Mouse (Mus musculus): Measurements from ENCODE around the gene Cubn.

Gene Cubn

DNA sequence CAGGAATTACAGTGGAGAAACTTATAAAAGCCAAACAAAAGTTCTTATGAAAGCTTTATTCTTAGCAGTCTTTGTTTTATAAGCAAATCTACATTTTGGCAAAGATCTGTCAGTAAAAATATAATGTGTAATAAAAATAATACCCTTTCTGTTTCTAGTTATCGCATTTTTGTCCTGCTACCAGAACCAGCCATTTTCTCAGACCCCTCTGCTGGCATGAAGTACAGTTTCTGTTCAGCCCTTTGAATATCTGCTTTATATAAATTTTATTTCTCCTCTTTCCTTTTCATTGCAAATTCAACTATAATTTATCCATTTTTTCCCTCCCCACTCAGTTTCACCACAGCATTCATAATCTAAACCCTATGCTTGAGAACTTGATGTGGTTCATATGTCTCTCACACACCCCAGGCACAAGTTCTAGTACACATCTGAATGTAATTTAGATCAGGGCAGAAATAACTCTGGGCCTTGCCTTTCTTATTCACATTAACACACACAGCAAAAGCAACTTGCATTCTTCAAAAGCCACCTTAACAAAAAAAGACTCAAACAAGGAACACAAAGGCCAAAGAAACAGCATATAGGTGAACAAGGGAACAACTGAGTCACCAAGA is 139.4 kb downstream of the Cubn start:
- DNase-seq (ENCODE audit: low spot score): no peak

DNA sequence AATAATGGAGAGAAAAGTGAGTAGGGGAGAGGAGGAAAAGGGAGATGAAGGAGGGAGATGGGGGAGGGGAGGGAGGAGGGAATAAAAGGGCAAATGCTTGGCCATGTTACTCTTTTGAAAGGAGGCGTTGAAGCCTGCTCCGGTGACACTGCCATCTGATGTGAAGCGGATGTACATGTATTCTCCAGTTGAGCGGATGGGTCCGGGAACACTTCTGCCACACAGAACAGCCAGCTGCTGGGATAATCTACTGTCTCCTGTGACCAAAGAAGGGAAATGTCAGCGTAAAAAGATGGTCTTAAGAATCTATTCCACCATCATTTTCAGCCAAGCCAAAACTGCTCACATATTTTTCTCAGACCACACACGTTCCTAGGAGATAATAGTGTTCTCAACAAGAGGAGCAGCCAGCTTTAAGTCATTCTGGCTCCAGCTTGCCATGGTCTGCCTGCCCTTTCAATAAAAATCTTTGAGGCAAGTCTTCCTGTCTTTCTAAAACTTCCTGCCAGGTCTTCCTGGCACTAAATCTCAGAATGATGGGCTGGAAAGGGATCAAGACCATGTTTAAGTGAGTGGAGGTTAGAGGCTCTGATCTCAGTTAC is 149.2 kb downstream of the Cubn start:
- DNase-seq (ENCODE audit: low spot score): no peak

DNA sequence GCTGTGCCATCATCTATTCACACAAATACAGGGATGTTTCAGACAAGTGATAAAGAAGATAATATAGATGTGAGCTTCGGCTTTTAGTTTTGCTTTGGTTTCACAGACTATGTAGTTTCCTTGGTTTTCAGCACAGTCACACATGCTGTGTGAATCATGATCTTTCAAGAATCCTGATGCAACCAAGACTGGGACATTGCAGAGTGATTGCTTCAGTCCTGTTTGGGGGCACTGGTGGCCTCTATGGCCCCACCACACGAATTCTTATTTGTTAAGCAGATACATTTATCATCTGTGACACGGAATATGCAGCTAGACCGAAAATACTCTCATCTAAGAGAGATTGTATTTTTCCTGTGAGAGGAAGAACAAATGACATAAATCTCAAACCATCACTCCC is 156.2 kb downstream of the Cubn start:
- no peak for DNase-seq (ENCODE audit: low spot score)

DNA sequence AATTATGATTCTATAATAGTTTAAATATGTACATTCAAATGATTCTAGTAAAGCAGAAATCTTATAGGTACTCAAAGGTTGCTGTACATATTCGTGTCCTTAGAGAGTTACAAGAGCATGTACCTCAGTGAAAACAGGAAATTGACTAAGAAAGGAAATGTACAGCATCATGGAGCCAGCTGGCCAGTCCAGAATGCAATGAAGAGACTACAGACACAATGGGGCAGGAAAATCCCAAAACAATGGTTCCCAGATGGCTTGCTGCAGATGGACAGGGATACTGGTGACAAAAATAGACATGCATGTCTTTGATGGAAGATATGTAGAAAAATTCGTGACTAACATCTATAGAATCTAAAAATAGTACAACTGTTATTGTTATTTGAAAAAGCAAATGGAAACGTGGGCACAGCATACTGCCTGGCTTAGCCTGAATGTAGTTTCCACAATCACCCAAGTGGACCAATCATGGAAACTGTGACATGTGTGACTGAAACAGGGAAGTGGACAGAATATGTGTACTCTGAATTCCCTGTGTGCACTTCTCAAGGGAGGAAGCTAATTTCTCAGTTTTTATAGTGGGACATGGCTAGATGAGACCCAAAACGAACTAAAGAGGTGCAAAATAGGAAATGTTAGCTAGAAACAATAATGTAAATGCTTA is 161.7 kb downstream of the Cubn start:
- DNase-seq (ENCODE audit: low spot score): no peak

DNA sequence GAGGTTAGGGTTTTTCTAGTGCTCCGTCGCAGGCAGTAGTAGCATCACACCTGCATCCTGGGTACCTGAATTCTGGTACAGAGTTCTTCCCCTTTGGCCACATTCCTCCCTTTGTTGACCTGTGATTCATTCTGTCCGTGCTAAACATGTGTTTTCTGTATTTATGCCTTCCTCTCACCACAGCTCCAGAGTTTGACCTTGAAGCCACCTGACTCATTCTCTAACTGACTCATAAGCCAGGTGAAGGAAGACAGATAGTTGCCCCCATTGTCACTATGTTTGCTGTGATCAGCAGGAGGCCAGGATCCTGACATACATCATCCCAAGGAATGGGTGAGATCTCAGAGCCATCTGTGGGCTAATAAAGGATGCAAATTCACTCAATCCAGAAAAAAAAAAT is 188.2 kb downstream of the Cubn start:
- no peak for DNase-seq (ENCODE audit: low spot score)

DNA sequence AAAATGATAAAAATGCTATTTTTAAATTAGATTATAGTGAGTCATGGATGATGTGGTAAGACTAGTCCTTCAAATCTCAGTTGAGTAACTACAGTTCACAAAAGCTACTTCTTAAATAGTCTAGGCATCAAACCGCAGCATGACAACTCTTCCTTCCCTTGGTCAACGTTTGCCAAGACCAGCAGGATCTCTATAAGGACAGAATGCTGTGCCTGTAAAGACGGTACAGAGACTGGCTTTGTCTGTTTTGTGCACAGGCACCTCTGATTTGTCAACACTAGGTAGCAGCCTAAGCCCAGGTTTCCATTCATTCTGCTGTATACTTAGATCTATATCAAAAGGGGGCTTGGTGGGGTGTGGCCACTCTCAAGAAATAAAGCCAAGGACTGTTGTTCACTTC is 192.6 kb downstream of the Cubn start:
- DNase-seq (ENCODE audit: low spot score): no peak

DNA sequence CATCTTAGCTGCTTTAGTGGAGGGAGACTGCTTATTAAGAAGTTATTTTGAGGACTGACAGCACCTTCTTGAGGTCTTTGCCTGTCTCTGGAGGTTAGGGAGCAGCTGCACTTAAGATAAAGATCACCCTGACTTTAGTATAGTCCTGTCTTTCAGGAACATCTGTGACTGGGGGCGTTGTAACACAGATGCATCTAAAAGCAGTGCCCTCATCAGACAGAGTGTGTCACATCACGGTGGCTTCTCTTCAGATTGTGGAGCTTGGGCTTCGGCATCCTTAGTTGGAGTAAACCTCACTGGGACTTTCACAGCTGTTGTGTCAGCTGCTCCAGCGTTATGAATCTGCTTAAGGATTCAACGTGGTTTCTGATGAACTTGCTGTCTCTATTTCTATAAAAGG is 193.9 kb downstream of the Cubn start:
- no peak for DNase-seq (ENCODE audit: low spot score)

DNA sequence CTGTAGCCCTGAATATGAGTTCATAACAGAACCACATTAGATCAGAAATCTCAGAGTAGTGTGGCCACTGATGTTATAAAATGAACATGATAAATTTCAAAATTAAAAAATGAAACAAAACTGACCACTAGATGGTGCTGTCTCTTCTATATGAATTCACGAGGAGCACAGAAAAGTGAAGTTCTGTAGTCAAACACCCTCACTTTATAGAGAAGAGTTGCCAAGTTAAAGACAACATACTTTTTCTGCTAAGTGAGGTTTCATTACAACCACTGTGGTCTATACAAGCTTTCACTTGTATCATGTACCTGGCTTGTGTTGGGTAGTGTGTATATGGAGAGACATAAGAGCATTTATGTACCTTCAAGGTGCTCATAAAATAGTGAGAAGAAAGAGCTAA is 201.0 kb downstream of the Cubn start:
- no peak for DNase-seq (ENCODE audit: low spot score)

DNA sequence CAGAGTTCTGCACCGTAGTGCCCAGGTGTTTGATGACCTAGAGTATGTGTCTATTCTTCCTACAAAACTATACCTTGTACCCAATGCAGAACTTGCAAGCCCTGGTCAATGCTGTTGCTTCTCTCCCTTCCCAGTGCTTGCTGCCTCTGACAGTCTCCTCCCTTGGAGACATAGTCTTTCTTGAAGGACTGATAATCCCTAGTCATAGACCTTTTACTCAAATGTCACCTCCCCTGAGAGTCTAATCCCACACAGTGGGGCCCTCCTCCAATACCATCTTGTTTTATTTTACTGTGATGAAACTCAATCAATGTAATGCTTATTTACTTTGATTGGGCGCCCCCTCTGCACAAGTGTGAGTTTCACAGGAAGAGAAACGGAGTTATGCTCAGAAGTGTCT is 201.5 kb downstream of the Cubn start:
- no peak for DNase-seq (ENCODE audit: low spot score)

DNA sequence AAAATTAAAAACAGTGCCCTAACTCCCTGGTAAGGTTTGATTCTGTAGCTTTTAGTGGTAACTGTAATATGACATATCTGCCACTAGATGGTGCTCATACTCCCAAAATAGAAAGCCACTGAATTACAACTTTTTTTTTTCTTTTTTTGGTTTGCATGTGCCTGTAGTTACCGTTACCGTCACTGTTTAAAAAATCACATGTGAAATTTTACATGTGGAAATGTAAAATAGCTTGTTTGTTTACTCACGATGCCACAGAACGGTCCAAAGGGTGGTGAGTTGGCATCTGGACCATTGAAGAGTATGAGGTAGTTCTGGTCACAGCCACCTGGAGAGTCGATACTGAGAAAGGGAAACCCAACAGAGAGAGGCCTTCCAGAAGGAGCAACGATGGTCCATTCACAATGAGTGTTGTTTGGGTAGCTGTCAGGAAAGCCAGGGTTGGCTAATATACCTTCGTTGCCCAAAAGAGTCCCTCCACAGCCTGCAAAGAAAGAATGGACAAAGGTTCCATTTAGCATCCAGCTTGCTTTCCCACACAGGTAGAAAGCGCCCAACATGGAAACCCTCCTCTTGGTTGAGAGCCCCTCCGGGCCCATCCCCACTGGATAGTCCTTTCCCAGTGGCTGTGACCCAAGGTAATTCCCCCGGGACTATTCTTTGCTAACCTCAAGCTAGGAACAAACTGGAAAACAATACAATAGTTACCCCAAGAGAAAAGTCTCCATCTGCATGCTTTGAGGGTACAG is 213.3 kb downstream of the Cubn start:
- no peak for DNase-seq (ENCODE audit: low spot score)

DNA sequence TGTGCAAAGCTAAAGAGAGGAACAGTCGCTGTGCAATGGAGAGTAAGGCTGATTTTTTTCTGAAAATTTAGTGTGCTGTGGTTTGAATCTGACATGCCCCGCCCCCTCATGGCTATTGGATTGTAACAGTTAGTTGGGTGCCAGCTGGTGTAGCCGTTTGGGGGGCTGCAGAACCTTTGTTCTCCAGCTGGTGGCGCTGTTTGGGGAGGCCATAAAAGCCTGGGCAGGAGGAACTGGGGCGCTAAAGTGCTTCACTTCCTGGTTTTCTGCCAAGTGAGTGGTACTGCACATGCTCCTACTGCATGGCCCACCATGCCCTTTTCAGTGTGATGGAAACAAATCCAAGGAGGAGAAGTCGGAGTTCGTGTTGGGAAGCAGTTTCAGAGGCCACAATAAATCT is 215.7 kb downstream of the Cubn start:
- no peak for DNase-seq (ENCODE audit: low spot score)

DNA sequence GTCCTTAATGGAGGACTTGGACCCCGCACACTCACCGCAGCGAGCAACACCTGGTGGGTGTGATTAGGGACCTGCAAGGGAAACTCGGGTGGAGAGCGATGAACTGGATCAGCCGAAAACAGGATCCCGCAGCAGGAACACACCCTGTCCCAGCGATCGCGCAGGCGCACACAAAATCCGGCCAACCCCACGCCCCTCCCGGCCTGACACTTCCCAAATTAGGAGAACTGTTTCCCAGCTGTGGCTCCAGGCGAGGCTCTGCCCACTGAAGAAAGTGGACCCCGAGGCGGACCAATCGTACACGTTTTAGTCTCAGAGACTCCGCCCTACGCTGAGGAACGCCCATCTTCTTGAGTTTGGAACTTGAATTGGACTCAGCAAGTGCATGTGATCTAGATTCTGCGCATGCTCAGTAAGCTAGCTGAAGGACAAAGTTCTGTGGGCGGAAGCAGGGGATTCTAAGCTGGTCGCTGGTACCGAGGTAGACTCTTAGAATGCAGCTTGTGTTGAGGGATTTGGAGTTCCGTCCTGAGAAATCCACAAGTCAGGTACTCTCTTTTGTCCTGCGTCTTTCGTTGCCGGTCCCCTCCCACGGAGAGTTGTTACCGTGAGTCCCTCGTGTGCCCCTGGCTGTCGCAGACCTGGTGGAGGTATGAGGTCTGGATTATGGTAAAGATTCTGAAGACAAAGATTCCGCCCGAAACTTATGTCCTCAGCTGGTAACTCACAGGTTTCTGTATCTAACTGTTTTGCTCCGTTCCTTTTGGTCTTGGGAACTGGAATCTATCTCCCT is 220.3 kb downstream of the Cubn start, which contains the start of gene Rsu1:
TSS of gene Rsu1 (minus strand) at position 251 of the 793 bp plus-strand sequence.
- peak; percentile 90 for DNase-seq (ENCODE audit: low spot score)

DNA sequence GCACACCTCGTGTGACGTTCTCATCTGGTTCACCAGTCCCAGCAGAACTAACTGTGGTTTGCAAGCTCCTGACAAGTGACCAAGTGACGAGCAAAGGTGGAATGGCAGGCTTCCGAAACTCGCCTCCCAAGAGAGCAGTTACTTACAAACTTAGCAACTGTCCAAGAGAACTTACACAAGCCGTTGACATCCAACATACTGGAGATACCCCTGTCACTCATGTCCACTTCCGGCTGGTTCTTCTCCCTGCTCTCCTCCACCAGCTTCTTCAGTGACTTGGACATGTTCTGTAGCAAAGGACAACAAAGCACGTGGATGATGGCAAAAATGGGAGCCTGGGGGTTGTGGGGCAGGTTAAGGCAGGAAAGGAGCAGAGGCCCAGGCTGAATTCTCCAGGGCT is 220.9 kb downstream of the Cubn start:
- no peak for DNase-seq (ENCODE audit: low spot score)

DNA sequence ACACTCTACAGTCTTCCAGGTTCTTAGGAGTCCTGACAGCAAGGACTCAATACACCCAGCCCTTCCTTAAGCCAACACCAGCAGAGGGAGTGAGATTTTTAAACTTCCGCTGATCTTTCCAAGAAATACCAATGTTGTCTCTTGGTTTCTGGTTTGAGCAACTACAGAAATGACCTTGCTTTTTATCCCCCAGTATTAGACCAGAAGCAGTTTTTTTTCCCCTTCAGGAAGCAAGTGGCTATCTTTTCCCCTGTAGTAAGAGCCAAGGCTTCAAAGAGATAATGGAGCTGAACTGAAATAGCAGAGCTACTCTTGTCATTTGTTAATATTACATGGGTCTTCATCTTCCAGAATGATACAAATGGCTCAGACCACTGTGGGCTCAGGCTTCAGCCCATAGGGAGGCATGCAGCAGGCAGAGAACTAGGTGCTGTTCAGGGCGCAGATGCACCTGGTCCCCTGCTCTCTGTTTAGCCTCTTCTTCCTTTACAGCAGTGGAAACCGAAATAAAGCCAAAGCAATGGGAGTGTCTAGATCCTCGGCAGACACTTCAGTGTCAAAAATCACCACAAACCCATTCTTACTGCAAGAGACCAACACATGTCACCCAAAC is 222.8 kb downstream of the Cubn start:
- no peak for DNase-seq (ENCODE audit: low spot score)

DNA sequence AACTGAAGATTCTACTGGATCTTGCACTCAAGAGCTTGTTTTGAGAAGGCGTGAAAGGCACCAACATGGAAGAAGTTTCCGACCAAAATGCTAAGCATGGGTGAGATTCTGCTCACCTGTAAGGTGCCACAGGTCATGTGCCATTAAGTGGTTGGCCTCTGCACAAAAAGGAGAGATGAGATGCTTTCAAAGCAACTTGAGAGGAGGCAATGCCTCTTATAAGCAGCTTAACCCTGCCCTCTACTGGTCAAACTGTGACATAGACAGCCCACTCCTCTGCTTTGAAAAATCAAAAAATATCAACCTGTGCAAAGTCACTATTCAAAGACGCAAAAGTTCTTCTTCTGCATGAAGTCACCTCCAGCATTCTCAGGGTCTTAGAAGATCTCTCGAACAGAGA is 226.7 kb downstream of the Cubn start:
- no peak for DNase-seq (ENCODE audit: low spot score)

DNA sequence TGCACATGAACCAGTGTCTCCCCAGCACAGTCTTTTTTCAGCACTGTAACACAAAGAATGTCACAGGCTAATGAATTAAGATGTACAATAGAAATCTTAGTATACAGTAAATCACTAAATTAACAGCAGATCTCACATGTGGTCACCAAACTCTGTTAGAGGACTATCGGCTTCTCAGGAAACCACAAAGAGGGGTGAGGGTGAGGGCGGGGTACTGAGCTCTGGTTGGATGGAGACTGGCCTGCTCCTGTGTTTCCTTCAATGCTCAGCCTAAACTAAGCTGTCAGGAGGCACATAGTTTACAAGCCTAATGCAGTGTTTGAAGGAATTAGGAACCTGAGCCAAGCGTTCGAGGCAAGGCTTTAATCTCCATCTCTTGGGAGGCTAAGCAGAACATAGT is 228.5 kb downstream of the Cubn start:
- no peak for DNase-seq (ENCODE audit: low spot score)

DNA sequence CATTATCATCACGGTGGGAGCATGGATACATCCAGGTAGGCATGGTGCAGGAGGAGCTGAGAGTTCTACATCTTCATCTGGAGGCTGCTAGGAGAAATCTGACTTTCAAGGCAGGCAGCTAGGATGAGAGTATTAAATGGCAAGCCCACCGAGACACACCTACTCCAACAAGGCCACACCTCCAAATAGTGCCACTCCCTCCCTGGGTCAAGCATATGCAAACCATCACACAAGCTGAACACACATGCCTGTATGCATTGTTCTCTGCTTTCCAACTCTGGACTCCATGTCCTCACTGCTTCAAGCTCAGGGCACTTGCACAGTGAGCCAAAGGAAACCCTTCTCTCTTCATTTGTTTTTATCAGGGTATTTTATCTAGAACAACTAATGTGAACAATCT is 233.0 kb downstream of the Cubn start:
- no peak for DNase-seq (ENCODE audit: low spot score)

DNA sequence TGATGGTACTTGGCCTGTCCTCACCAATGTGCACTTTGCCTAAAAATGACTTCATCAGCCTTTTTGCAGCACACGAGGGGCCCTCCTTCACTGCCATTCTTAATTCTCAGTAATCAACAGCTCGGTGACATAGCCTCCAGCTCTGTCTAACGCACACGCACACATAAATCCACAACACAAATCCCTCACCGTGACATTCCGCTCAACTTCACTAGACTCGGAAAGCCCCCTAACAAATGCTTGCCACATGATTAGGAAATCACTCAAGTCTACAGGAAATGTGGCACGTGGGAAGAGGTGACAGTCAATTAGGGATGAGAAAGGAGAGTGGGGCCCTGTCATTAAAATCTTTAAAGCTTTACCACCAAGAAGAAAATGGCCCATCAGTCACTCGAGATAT is 250.9 kb downstream of the Cubn start:
- no peak for DNase-seq (ENCODE audit: low spot score)

DNA sequence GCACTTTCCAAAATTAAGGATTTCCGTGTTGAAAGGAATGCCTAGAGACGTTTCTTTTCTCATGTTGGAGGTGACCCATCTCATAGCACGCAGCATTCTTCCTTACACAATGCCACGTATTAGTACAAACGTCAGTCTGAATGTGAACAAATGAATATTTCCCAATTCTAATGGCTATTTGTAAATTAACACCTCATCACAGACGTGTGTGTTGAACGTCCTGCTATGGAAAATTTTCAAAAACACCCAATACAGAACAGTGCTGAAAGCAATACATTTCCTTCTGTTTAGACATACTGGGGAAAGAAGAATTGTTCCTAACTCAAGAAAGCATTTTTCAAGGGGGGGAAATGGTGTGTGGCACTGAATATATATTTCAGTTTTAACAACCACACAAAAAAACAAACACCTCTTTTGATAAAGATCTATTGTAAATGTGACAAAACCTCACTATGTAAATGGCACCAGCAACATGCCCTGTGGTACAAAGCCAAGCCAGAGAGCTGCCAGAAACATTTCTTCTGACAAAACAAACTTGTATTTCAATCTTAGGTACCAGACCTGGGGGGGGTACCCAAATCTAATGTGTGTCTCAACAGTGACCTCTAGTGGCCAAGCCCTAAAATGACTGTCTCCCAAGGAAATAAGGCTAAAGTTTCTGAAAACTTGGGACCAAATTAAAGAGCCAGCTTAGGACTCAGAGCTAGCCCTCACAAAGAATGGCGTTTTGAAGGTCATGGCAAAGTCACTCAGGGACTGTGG is 254.3 kb downstream of the Cubn start:
- peak; percentile 50 for DNase-seq (ENCODE audit: low spot score)

DNA sequence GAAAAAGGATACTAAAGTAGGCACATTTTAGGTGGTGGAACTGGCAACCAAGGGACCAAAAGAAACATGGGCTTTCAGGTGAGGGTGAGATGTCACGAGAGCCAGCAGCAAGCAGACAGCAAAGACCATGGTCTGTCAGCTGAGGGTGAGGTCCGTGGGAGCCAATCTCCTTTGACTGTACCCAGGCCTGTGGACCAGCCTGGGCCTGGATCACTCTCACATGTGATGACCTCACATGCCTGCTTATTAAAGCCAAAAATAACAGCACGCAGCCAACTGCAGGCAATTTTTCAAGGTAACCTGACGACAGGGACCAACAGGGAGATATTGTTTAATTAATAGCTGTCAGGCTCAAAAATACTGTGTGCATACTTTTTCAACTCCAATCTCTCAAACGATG is 255.9 kb downstream of the Cubn start:
- DNase-seq (ENCODE audit: low spot score): peak; percentile 2

DNA sequence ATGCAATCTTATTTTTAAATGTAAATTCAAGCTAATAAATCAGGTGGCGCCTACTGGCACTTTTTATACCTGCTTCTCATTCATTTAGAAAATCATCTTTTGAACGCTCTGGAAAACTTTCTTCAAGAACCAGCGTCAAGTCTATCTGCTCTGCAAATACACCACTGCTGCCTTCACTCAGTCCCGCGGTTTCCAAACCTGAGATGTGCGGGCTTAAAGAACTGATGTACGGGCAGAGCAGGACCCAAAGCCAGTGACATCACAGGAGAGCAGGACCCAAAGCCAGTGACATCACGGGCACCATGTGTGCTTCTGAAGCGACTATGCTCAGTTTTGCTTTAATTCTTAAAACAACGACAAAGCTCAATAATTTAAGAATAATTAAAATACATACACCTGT is 256.8 kb downstream of the Cubn start:
- DNase-seq (ENCODE audit: low spot score): no peak
